ENCODE assay signal across 14 mouse cellular contexts in genomic region chr1:160371696-160372095, GRCm38 (mm10).
"Had no signal": no experiment of that assay in that cellular context is flagged by ENCODE, and none has a peak within 500 bp of the region (broad histone marks: within the 10 kb centered on the region; RNA-seq: fewer than 3 reads in every experiment).

No protein-coding gene starts in this region.

- H3K27me3 ChIP-seq: limb, embryonic 15.5 days; midbrain, embryonic 13.5 days; neural tube, embryonic 12.5 days had no signal

- H3K4me2 ChIP-seq: limb, embryonic 15.5 days; midbrain, embryonic 13.5 days; neural tube, embryonic 12.5 days had no signal

- H3K36me3 ChIP-seq: limb, embryonic 15.5 days; midbrain, embryonic 13.5 days; neural tube, embryonic 12.5 days had no signal

- H3K4me3 ChIP-seq: left cerebral cortex, adult 2 months; limb, embryonic 15.5 days; midbrain, embryonic 13.5 days; myocyte; neural tube, embryonic 12.5 days had no signal

- DNase-seq: kidney, adult 8-10 months; kidney, postnatal 36 days; layer of hippocampus, adult 9-11 months; lung, adult 18-20 months; thymus, adult 2 months; thymus, postnatal 36 days had no signal

- H3K4me1 ChIP-seq: midbrain, embryonic 13.5 days; neural tube, embryonic 12.5 days had no signal

- H3K27ac ChIP-seq: kidney, postnatal 0 days; left cerebral cortex, adult 2 months; limb, embryonic 15.5 days; liver, embryonic 14.5 days; midbrain, embryonic 13.5 days; neural tube, embryonic 12.5 days had no signal

- H3K9me3 ChIP-seq: limb, embryonic 15.5 days; midbrain, embryonic 13.5 days; neural tube, embryonic 12.5 days had no signal

- ATAC-seq: intestine, postnatal 0 days; midbrain, embryonic 13.5 days had no signal

- H3K9ac ChIP-seq: limb, embryonic 15.5 days; liver, embryonic 14.5 days; midbrain, embryonic 13.5 days; neural tube, embryonic 12.5 days had no signal
